Mouse (Mus musculus) heart, postnatal 4 days (tissue): ENCODE measurements around the gene Apoc1. TPM values are rescaled to one million over a fixed set of nuclear protein-coding genes. Genes with fewer than 3 reads are reported as not detected.

ENCODE experiments used
- total RNA-seq, 2 experiments: library from RNA; stranded (reverse); gene quantifications; 2 replicates each; pipeline ENCODE4 v1.2.3; 2021

The Apoc1 gene
- total RNA-seq, 2 experiments from 2014 or later, result 1.9 to 3.0 TPM

Other genes with a start within 250 kb of the Apoc1 start
- 10 to 100 TPM; 28.8 to 30.3 TPM for gene Mark4, start 233.8 kb downstream of the Apoc1 start, total RNA-seq
- 1 to 10 TPM in 1 of 2 experiments, under 1 TPM in 1; 0.93 to 1.1 TPM for gene Exoc3l2, start 229.3 kb downstream of the Apoc1 start, total RNA-seq
- gene Bloc1s3, start 184.3 kb downstream of the Apoc1 start, total RNA-seq, result 1 to 10 TPM; 2.0 to 2.5 TPM
- gene Trappc6a, start 184.3 kb downstream of the Apoc1 start, total RNA-seq, result 10 to 100 TPM; 45.8 to 46.8 TPM
- gene Nkpd1, start 174.8 kb downstream of the Apoc1 start, total RNA-seq, result not detected
- 10 to 100 TPM; 45.4 to 45.6 TPM for gene Ppp1r37, start 129.6 kb downstream of the Apoc1 start, total RNA-seq
- gene Zfp296, start 115.4 kb downstream of the Apoc1 start, total RNA-seq, result under 1 TPM in 1 of 2 experiments, not detected in 1; 0.17 TPM
- gene Gemin7, start 115.1 kb downstream of the Apoc1 start, total RNA-seq, result 10 to 100 TPM; 55.3 to 61.1 TPM
- gene Clasrp, start 88.2 kb downstream of the Apoc1 start, total RNA-seq, result 10 to 100 TPM; 33.0 to 33.7 TPM
- 1 to 10 TPM; 8.1 to 9.1 TPM for gene Relb, start 63.2 kb downstream of the Apoc1 start, total RNA-seq
- 10 to 100 TPM; 98.0 to 99.1 TPM for gene Clptm1, start 27.6 kb downstream of the Apoc1 start, total RNA-seq
- under 1 TPM in 1 of 2 experiments, not detected in 1; 0.52 TPM for gene Apoc2, start 14.7 kb downstream of the Apoc1 start, total RNA-seq
- gene Gm44805, start 11.2 kb downstream of the Apoc1 start, total RNA-seq, result not detected
- gene Apoc4, start 11.2 kb downstream of the Apoc1 start, total RNA-seq, result not detected
- 100 to 1,000 TPM; 198 to 213 TPM for gene Apoe, start 6.5 kb upstream of the Apoc1 start, total RNA-seq
- 100 to 1,000 TPM; 147 to 153 TPM for gene Tomm40, start 22.8 kb upstream of the Apoc1 start, total RNA-seq
- gene Nectin2, start 57.8 kb upstream of the Apoc1 start, total RNA-seq, result 10 to 100 TPM; 41.7 to 45.4 TPM
- gene Bcam, start 78.4 kb upstream of the Apoc1 start, total RNA-seq, result 100 to 1,000 TPM; 263 to 285 TPM
- gene Cblc, start 104.1 kb upstream of the Apoc1 start, total RNA-seq, result not detected
- 1 to 10 TPM; 4.0 TPM for gene Bcl3, start 130.1 kb upstream of the Apoc1 start, total RNA-seq
- not detected for gene Gm19345, start 159.3 kb upstream of the Apoc1 start, total RNA-seq
- under 1 TPM in 1 of 2 experiments, not detected in 1; 0.38 TPM for gene Ceacam16, start 168.6 kb upstream of the Apoc1 start, total RNA-seq
- not detected for gene Ceacam19, start 195.3 kb upstream of the Apoc1 start, total RNA-seq
- 10 to 100 TPM; 25.7 to 28.3 TPM for gene Pvr, start 228.5 kb upstream of the Apoc1 start, total RNA-seq